Mouse (Mus musculus): ENCODE data around the gene Btbd19.

Gene Btbd19

GRCm38 (mm10) chr4:117117931-117118330, 7.6 kb downstream of the Btbd19 start:
- DNase-seq (ENCODE audit: extremely low read depth, low read depth, low spot score), result peak; percentile 54

- DNase-seq (ENCODE audit: extremely low read depth, low read depth, low spot score), result no peak
Measured at GRCm38 (mm10) chr4:117115592-117115991, 9.9 kb downstream of the Btbd19 start.

GRCm38 (mm10) chr4:117113237-117113636, 12.3 kb downstream of the Btbd19 start:
- DNase-seq (ENCODE audit: extremely low read depth, low read depth, low spot score), result no peak

- no peak for DNase-seq (ENCODE audit: extremely low read depth, low read depth, low spot score)
Measured at GRCm38 (mm10) chr4:117110985-117111384, 14.5 kb downstream of the Btbd19 start.

- no peak for DNase-seq (ENCODE audit: extremely low read depth, low read depth, low spot score)
Measured at GRCm38 (mm10) chr4:117110249-117110648, 15.3 kb downstream of the Btbd19 start.

GRCm38 (mm10) chr4:117109330-117109729, 16.2 kb downstream of the Btbd19 start:
- no peak for DNase-seq (ENCODE audit: extremely low read depth, low read depth, low spot score)

GRCm38 (mm10) chr4:117108524-117108849, 17.0 kb downstream of the Btbd19 start:
- no peak for DNase-seq (ENCODE audit: extremely low read depth, low read depth, low spot score)

GRCm38 (mm10) chr4:117107813-117108523, 17.6 kb downstream of the Btbd19 start:
- DNase-seq (ENCODE audit: extremely low read depth, low read depth, low spot score), result no peak

GRCm38 (mm10) chr4:117105127-117105526, 20.4 kb downstream of the Btbd19 start:
- DNase-seq (ENCODE audit: extremely low read depth, low read depth, low spot score), result no peak

- no peak for DNase-seq (ENCODE audit: extremely low read depth, low read depth, low spot score)
Measured at GRCm38 (mm10) chr4:117104672-117105071, 20.9 kb downstream of the Btbd19 start.

GRCm38 (mm10) chr4:117101218-117101617, 24.3 kb downstream of the Btbd19 start:
- DNase-seq (ENCODE audit: extremely low read depth, low read depth, low spot score), result no peak

GRCm38 (mm10) chr4:117100036-117100435, 25.5 kb downstream of the Btbd19 start:
- no peak for DNase-seq (ENCODE audit: extremely low read depth, low read depth, low spot score)

- DNase-seq (ENCODE audit: extremely low read depth, low read depth, low spot score), result no peak
Measured at GRCm38 (mm10) chr4:117098764-117099036, 26.8 kb downstream of the Btbd19 start.

GRCm38 (mm10) chr4:117097969-117098763, 27.4 kb downstream of the Btbd19 start:
- no peak for DNase-seq (ENCODE audit: extremely low read depth, low read depth, low spot score)

GRCm38 (mm10) chr4:117096666-117097065, 28.9 kb downstream of the Btbd19 start:
- no peak for DNase-seq (ENCODE audit: extremely low read depth, low read depth, low spot score)

GRCm38 (mm10) chr4:117095551-117096452, 29.7 kb downstream of the Btbd19 start, which contains the start of gene Ptch2:
Gene Ptch2, plus strand, starts transcription at chr4:117096075.
- no peak for DNase-seq (ENCODE audit: extremely low read depth, low read depth, low spot score)

GRCm38 (mm10) chr4:117094626-117095361, 30.7 kb downstream of the Btbd19 start:
- DNase-seq (ENCODE audit: extremely low read depth, low read depth, low spot score), result no peak

GRCm38 (mm10) chr4:117090586-117090985, 34.9 kb downstream of the Btbd19 start:
- DNase-seq (ENCODE audit: extremely low read depth, low read depth, low spot score), result no peak

GRCm38 (mm10) chr4:117087948-117088640, 37.4 kb downstream of the Btbd19 start:
- no peak for DNase-seq (ENCODE audit: extremely low read depth, low read depth, low spot score)

GRCm38 (mm10) chr4:117071183-117071582, 54.3 kb downstream of the Btbd19 start:
- DNase-seq (ENCODE audit: extremely low read depth, low read depth, low spot score), result no peak
